15 mouse cellular contexts compared by ENCODE assay signal in the genomic region with DNA sequence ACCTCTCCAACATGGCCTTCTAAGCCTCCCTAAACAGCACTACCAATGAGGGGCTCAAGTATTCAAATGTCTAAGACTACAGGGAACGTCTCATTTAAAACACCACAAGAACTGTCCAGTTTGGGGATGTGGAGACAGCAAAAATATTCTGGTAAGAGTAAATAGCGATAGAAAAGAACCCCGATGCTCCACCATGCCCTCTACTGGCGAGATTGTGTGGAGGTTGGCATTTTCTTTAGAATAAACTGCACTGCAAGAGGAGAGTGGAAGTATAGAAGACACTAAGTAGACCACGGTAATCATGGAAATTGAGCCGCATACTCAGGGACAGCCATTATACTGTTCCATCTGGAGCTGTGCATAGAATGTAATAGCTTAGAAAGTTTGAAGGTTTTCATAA. TPM values are rescaled to one million over a fixed set of nuclear protein-coding genes. Genes with fewer than 3 reads are reported as not detected.
DNase-seq lines count a peak whose midpoint lies in the region; ATAC-seq and TF ChIP-seq lines count a peak whose summit lies in the region.
"Had no signal": no experiment of that assay in that cellular context is flagged by ENCODE, and none has a peak within 500 bp of the region (broad histone marks: within the 10 kb centered on the region; RNA-seq: fewer than 3 reads in every experiment).

No protein-coding gene starts in this region.

- H3K27ac ChIP-seq in liver, adult 2 months (replicated peaks; ENCODE audit: insufficient read depth, low read depth, low read length) = no peak overlapping the region
- no peak overlapping the region for H3K27ac ChIP-seq in liver, embryonic 11.5 days (ENCODE audit: low read depth, low read length)
- H3K27ac ChIP-seq: forebrain, embryonic 15.5 days; lung, embryonic 15.5 days had no signal

- no peak for TF ChIP-seq POLR2A in liver, adult 2 months (IDR thresholded peaks at IDR 0.05; ENCODE audit: extremely low read depth, insufficient read depth, low read length)
- TF ChIP-seq POLR2A in brain, embryonic 14.5 days (IDR thresholded peaks at IDR 0.05; ENCODE audit: borderline replicate concordance, extremely low read depth, insufficient read depth, insufficient read length, poor library complexity, severe bottlenecking) = no peak

- WGBS in liver, adult 2 months = 87% methylated on average over 6 of the region's 6 CpGs
- WGBS in liver, embryonic 11.5 days = 75% methylated on average over 6 of the region's 6 CpGs

- H3K4me3 ChIP-seq in liver, adult 2 months (ENCODE audit: insufficient read depth, low read depth, low read length) = no peak overlapping the region
- no peak overlapping the region for H3K4me3 ChIP-seq in liver, embryonic 11.5 days (ENCODE audit: low read depth, low read length)
- H3K4me3 ChIP-seq: forebrain, embryonic 15.5 days; lung, embryonic 15.5 days had no signal

- no peak for ATAC-seq in CD4-positive, CD25-positive, alpha-beta regulatory T cell, adult 4 months
- no peak for ATAC-seq in liver, embryonic 11.5 days (replicated peaks; ENCODE audit: low FRiP score)
- ATAC-seq: forebrain, embryonic 15.5 days had no signal

- H3K36me3 ChIP-seq in liver, adult 2 months (ENCODE audit: control insufficient read depth, insufficient read depth, low read length) = no peaks in the 10 kb centered on the region
- no peaks in the 10 kb centered on the region for H3K36me3 ChIP-seq in liver, embryonic 11.5 days (ENCODE audit: control insufficient read depth, insufficient read depth, low read length)
- H3K36me3 ChIP-seq: forebrain, embryonic 15.5 days; lung, embryonic 15.5 days had no signal

- peaks cover 5% of the 10 kb centered on the region for H3K4me1 ChIP-seq in liver, adult 2 months (ENCODE audit: control insufficient read depth, insufficient read depth, low read length)
- peaks cover 22% of the 10 kb centered on the region for H3K4me1 ChIP-seq in liver, embryonic 11.5 days (replicated peaks; ENCODE audit: control insufficient read depth, insufficient read depth, low read length)

- no peaks in the 10 kb centered on the region for H3K9me3 ChIP-seq in liver, embryonic 11.5 days (ENCODE audit: control insufficient read depth, low read length)
- H3K9me3 ChIP-seq: forebrain, embryonic 15.5 days; lung, embryonic 15.5 days had no signal

- H3K9ac ChIP-seq in liver, adult 2 months (ENCODE audit: low read depth, low read length) = no peak overlapping the region
- H3K9ac ChIP-seq in liver, embryonic 11.5 days (ENCODE audit: low read depth, low read length) = no peak overlapping the region
- H3K9ac ChIP-seq: forebrain, embryonic 15.5 days; lung, embryonic 15.5 days had no signal

- no peaks in the 10 kb centered on the region for H3K27me3 ChIP-seq in liver, adult 2 months (ENCODE audit: control insufficient read depth, insufficient read depth, low read length)
- no peaks in the 10 kb centered on the region for H3K27me3 ChIP-seq in liver, embryonic 11.5 days (replicated peaks; ENCODE audit: control insufficient read depth, insufficient read depth, low read length)
- H3K27me3 ChIP-seq: forebrain, embryonic 15.5 days; lung, embryonic 15.5 days had no signal

- H3K79me2 ChIP-seq in liver, adult 2 months (ENCODE audit: control insufficient read depth, insufficient read depth, low read length) = no peaks in the 10 kb centered on the region

- peak; percentile 65 for DNase-seq in CD4-positive, CD25-positive, alpha-beta regulatory T cell, adult 2 months (ENCODE audit: low read depth, low spot score)
- no peak for DNase-seq in liver, adult 2 months (ENCODE audit: extremely low read depth, low read depth, low spot score)
- DNase-seq in liver, embryonic 11.5 days (ENCODE audit: low spot score) = no peak
- peak; percentile 37 to 42 for DNase-seq in B cell, adult 2 months
- DNase-seq in brain, embryonic 14.5 days (ENCODE audit: low read depth) = no peak
- DNase-seq in cerebellum, postnatal 25 days = no peak
- no peak for DNase-seq in layer of hippocampus, postnatal 14 days (ENCODE audit: low spot score in 2 of 2)
- DNase-seq: cerebellum, adult 2 months; embryo, embryonic 11 days; gastrocnemius, postnatal 25 days; right cerebral cortex, postnatal 14 days had no signal

- TF ChIP-seq CTCF in liver, adult 2 months (IDR thresholded peaks at IDR 0.05; ENCODE audit: low read depth, low read length) = peak; percentile 31; the same call in 1 of the 2 replicates
- TF ChIP-seq CTCF in brain, embryonic 14.5 days (IDR thresholded peaks at IDR 0.05; ENCODE audit: borderline replicate concordance, extremely low read depth, insufficient read depth, insufficient read length) = peak; percentile 12; the same call in 1 of the 2 replicates

- no peak overlapping the region for H3K4me2 ChIP-seq in liver, embryonic 11.5 days
- H3K4me2 ChIP-seq: forebrain, embryonic 15.5 days; lung, embryonic 15.5 days; midbrain, embryonic 11.5 days had no signal

RNA-seq across cellular contexts. Expression of a gene that starts 38.8 kb away (rescaled TPM):
- polyA plus RNA-seq in CD4-positive, CD25-positive, alpha-beta regulatory T cell, adult 4 months (2017; shearing (Covaris generic)) = 10 to 100 TPM; 12.6 to 12.9 TPM
- total RNA-seq in liver, adult 2 months (2014; rRNA removed) = 8.6 and 12.7 TPM in 2 replicates
- polyA plus RNA-seq in liver, adult 2 months (2012; rRNA removed) = 4.6 and 5.7 TPM in 2 replicates
- 27.5 and 28.9 TPM in 2 replicates for polyA plus RNA-seq in liver, embryonic 11.5 days (2014; fragmentation: Nextera tagmentation; extraction: Ambion mirVana)
- polyA plus RNA-seq in brain, embryonic 14.5 days (2012; rRNA removed) = 19.8 and 21.6 TPM in 2 replicates
- total RNA-seq in layer of hippocampus, postnatal 14 days (2021) = 10 to 100 TPM; 15.5 to 17.7 TPM

RNA-seq across cellular contexts. Expression of a gene that starts 53.4 kb away (rescaled TPM):
- polyA plus RNA-seq in CD4-positive, CD25-positive, alpha-beta regulatory T cell, adult 4 months (2017; shearing (Covaris generic)) = 1 to 10 TPM; 8.1 to 8.7 TPM
- total RNA-seq in liver, adult 2 months (2014; rRNA removed) = 18.4 and 21.7 TPM in 2 replicates
- 10.6 and 10.9 TPM in 2 replicates for polyA plus RNA-seq in liver, adult 2 months (2012; rRNA removed)
- polyA plus RNA-seq in liver, embryonic 11.5 days (2014; fragmentation: Nextera tagmentation; extraction: Ambion mirVana) = 11.9 and 12.6 TPM in 2 replicates
- 18.2 and 21.6 TPM in 2 replicates for polyA plus RNA-seq in brain, embryonic 14.5 days (2012; rRNA removed)
- total RNA-seq in layer of hippocampus, postnatal 14 days (2021) = 10 to 100 TPM; 21.0 to 21.7 TPM

Comparison
In these comparisons a context has a peak if more than half of its experiments do, and no peak if none do; other contexts are left out.
1. DNase-seq: peak in CD4-positive, CD25-positive, alpha-beta regulatory T cell, adult 2 months (single experiment) and B cell, adult 2 months (2 of 2); none in liver, adult 2 months (single experiment), liver, embryonic 11.5 days (single experiment), brain, embryonic 14.5 days (single experiment), cerebellum, postnatal 25 days (0 of 2) and layer of hippocampus, postnatal 14 days (0 of 2).